Mouse (Mus musculus) hindbrain, embryonic 14.5 days (tissue): ENCODE data around the gene Golt1b. TPM values are rescaled to one million over a fixed set of nuclear protein-coding genes. Genes with fewer than 3 reads are reported as not detected.

Experiments used
- polyA plus RNA-seq: library from polyadenylated mRNA; unstranded; fragments of >200 nt; fragmentation: Nextera tagmentation; extraction: Ambion mirVana; gene quantifications from 2 replicates; pipeline ENCODE4 v1.2.1, GENCODE M21; 2014

The Golt1b gene
- polyA plus RNA-seq, 1 experiment from 2014 or later: 82.7 TPM

Other genes starting within 250 kb of the Golt1b start
- 0.23 and 0.55 TPM in 2 replicates for gene Slco1a6, start 178.7 kb upstream of the Golt1b start, polyA plus RNA-seq
- gene Iapp, start 88.8 kb upstream of the Golt1b start, polyA plus RNA-seq: not detected in 2 replicates
- 0.40 and 0.75 TPM in 2 replicates for gene Slco1a5, start 64.2 kb upstream of the Golt1b start, polyA plus RNA-seq
- gene Pyroxd1, start 41.6 kb upstream of the Golt1b start, polyA plus RNA-seq: 20.3 and 21.1 TPM in 2 replicates
- 27.2 and 28.4 TPM in 2 replicates for gene Recql, start 134 bp upstream of the Golt1b start, polyA plus RNA-seq
- gene Spx, start 26.2 kb downstream of the Golt1b start, polyA plus RNA-seq: 1.7 and 3.2 TPM in 2 replicates
- 0.07 TPM in 1 of 2 replicates, not detected in the other for gene Gys2, start 85.9 kb downstream of the Golt1b start, polyA plus RNA-seq
- 483 and 499 TPM in 2 replicates for gene Ldhb, start 120.7 kb downstream of the Golt1b start, polyA plus RNA-seq
- 12.4 and 12.9 TPM in 2 replicates for gene Kcnj8, start 184.4 kb downstream of the Golt1b start, polyA plus RNA-seq